Mouse (Mus musculus) urinary bladder, postnatal 4 days (tissue): Measurements from ENCODE around the gene Eri3.

Experiments
- DNase-seq, 2 experiments: peaks; one replicate each; pipeline ENCODE4 v3.0.0; 2021 to 2022; ENCODE audit warnings: low spot score in 2 of 2

Eri3 gene

DNA sequence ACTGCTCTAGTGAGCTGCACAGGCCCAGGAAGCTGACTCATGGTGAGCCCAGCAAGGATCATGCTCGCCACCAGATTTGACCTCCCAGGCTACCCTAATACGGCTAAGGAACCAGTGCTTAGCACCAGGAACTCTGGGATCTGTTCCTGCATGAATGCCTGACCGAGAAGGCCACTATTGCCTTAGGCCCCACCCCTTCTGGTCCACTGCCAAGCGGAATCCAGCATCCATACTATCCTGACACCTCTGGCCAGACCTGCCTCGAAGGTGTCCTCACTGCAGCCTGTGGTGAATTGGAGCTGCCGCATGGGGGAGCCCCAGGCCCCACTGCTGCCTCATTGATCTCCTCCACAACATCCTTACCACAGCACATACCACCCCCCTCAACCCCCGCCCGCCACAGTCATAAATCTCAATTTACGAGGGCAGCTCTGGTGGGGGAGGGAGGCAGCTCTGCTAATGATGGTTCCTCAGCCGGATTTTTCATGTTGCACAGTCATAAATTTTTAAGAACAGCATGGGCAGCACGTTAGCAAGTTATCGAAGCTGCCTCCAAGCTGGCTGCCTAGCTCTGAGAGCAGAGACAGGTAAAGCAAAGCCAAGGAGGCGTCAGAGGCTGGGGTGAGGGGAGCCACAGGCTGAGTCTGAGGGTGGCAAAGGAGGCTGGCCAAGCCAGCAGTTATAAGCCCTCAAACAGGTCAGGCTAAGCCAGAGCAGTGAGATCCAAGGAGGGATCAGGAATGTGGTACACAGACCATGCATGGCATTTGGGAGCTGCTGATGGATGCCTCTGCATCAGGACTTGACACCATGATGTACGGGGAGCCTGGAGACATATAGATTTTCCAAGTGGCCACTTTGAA is 108.6 kb downstream of the Eri3 start:
- DNase-seq: peak; percentile 54 to 77

DNA sequence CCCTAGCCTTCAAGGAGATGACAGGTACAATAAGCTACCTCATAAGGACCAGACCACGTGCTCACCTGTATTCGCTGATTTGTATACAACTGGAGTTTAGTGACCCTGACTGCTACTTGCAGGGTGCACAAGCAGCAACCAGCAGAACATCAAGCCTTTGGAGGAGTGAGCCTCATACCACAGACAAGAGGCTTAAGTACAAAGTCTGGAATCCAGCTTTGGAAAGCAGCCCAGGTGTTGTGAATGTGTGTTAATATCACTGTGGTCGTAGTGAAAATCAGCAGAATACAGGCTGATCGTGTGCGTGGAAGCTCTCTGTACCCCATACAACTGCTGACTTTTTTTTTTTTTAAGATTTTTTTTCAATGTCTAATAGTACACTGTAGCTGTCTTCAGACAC is 109.8 kb downstream of the Eri3 start:
- no peak for DNase-seq

DNA sequence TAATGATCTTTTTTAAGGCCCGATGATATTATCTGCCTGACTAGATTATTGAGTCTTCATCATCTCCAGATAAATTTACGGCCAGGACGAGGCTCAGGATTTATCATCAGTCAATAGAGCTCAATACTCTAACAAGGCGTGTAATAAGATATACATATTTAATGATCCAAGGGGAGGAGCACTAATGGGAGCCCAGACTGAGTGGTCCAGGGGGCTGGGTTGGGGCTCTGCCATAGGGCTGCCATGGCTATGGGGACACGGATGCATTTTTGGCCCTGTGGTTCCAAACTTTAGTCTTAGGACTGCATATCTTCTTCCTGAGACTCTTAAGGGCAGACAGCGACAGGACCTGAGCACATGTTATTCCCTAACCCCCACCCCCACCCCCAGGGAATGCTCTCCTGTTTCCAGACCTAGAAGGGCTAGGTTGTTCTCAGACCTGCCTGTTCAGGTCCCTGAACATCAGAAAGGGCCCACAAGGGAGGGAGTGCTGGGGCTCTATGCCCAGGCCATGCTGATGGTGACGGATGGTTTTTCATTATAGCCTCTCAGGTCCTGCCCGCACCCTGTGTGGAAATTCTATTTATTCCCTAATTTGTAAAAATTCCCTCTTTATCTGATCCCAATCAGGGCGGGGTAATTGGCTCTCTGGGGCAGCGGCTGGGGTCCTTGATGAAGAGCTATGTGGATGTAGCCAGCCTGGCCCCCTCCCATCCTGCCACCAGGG is 114.4 kb downstream of the Eri3 start:
- DNase-seq: no peak

DNA sequence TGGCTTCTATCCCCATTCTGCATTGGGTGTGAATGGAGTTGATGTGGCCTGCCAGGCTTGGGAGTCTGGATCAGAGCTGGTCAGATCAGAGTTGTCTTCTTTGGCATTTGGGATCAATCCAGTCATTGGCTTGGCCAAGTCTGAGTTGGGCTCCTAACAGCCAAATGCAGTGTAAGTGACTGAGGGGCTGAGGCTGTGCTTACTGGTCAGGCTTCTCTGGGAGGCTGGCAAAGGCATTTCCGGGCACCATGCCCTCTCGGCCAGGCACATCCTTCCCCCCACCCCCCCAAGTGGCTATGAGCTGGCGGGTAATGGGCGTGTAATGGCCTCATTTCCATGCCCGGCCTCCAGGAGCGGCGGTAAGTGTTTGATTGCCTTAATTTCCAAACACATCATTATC is 115.4 kb downstream of the Eri3 start:
- no peak for DNase-seq

DNA sequence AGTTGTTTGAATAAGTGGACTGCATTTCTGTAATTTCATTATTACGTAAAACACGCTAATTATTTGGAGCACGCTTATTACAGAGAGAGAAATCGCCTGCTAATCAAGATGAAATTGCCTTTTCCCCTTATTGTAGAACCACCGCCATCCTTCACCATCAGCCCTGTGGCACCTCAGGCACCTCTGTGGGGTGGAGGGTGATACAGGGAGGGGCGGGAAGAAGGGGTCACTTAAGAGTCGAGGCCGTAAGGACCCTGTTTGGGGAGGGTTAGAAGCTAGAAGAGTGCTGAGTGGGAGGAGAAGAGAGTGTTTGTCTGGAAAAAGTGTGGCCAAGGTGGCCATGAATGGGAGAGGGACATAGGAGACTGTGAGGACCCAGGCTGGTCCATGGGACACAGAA is 115.9 kb downstream of the Eri3 start:
- DNase-seq: no peak

DNA sequence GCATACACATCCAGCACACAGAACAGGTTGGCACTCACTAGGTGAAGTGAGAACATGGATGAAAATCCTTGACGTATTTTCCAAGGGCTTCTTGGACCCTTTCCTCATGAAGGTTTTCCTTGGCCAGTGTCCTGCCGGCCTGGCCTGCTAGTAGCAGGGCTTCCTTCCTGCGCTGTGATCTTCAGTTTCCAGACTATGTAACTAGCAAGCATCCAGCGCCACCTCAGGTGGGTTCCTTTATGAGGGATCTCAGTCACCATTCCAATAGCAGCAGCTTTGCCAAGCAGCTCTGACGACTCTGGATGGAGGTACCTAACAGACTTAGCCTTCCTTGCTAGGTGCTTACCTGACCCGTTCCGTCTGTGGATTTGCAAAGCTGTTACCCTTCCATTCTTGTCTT is 119.7 kb downstream of the Eri3 start:
- DNase-seq: no peak

DNA sequence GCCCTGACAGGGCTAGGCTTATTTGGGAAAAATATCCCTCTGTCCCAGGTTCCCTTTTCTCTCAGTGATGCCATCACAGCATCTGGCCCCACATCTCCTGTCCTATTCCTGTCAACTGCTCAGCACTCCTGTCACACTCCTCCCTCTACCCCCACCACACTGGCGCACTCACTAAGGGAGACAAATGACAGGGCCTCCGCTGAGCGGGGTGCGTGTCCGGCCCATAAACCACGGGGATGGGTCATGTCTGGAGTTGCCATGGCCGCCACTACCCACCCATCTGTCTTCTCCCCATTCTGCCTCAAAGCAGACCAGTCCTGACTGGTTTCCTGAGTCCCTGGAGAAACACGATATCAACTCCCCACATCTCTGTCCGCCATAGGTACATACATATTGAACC is 121.9 kb downstream of the Eri3 start:
- DNase-seq: no peak

DNA sequence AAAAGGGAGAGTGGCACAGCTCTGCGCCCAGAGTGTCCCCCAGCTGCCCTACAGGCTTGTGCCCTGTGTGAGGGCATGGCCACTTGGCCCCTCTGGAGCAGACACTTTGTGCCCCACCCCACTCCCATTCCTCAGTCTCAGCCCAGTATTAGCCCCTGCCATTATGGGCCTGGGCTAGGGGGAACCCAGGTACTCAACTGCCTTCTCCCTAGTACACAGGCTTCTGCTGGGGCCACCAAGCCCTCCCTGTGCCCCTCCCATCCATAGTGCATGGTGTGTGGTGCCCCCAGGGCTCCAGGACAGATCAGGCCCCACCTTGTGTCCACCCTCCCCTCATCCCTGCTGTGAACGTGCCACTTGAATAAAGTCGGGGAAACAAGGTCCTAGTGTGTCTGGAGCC is 123.7 kb downstream of the Eri3 start:
- DNase-seq: no peak

DNA sequence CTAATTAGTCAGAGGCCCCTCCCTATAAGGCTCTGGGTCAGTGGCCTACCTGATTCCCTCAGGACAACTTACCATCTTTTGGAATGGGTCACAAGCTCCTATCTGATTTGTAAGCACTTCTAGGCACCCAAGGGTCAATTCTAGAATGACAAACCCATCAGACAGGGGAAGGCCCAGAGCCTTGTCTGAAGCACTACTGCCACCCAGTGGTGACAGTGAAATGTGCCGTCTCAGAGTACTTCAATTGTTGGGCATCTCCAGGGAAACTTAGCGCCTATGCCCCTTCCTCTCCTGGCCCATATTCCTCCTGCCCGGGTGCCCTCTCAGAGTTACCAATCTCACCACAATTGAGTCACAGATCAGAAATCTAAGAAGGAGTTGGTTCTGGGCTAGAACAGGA is 126.7 kb downstream of the Eri3 start:
- peak; percentile 50 to 83 for DNase-seq

DNA sequence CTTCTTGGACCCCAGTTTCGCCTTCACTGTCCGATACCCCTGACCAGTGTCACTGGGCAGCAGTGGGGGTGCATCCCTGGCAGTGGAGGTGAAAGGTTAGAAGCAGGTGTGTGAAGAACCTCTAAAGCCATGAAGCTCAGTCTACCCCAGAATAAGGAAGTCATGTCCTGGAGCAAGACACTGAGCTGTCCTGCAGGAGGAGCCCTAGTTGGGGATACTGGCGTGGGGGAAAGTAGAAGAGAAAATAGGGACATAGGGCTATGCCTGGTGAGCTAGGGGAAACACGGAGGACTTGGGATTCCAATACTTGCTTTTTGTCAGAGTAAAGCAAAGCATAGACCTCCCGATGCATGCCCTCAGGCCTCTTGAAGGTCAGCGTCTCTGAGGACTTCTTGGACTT is 130.8 kb downstream of the Eri3 start:
- no peak for DNase-seq

DNA sequence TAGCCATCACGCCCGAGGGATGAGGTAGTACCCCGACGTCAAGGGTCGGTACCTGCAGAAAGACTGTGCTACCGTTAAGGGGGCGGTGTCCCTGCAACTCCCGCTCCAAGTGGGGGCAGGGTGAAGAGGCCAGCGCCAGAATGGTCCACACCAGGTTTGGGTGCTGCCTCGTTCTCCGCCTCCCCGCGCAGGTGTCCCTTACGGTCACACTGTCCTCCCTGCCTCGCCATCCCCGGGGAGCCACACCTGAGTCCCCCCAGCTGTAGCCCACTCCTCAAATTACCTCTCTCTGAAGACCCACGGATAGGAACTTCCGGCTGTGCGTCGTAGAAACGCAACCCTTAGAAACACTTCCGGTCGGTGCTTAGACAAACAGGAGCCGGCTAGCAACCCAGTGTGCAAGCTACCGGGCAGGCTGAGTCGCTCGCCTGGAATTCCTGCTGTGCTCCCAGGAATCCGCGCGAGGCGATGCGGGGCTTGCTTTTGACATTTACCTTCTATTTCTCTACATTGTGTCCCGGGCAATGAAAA is 131.8 kb downstream of the Eri3 start, which contains the start of gene Dmap1:
Gene Dmap1, minus strand, starts transcription at position 343 of the 531 bp plus-strand sequence.
- peak; percentile 75 to 82 for DNase-seq

DNA sequence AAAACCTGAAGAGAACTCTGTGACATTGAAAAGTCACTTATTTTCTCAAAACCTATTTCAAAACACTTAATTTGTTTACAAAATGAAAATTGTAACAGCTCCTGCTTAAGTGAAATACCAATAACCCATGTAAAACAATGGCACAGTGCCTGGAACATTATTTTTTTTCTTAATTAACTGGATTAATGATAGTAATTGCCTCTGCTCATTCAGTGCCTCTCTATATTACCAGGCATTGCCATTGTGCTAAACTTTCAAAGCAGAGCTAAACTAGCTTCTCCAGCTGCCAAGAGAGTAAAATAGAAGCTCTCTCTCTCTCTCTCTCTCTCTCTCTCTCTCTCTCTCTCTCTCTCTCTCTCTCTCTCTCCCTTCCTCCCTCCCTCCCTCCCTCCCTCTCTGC is 132.3 kb downstream of the Eri3 start:
- no peak for DNase-seq

DNA sequence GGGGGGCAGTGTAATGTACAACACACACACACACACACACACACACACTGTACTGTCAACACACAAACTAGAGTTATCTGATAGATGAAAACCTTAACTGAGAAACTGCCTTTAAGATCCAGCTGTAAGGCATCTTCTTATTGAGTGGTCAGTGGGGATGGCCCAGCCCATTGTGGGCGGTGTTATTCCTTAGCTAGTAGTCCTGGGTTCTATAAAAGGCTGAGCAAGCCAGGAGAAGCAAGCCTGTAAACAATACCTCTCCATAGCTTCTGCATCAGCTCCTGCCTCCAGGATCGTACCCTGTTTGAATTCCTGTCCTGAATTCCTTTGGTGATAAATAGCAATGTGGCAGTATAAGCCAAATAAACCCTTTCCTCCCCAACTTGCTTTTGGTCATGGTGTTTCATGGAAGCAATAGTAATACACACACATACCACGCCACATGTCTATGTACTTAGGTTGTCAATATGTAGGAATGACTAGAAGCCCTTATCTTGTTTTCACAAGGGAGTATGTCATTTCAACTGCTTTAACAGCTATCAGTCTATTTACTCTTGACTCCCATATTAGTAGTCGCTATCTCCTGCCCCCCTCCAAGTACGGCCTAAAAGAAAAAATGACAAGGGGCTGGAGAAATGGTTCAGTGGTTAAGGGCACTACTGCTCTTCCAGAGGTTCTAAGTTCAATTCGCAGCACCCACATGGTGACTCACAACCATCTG is 133.0 kb downstream of the Eri3 start:
- DNase-seq: peak in 1 of 2 experiments; percentile 46

DNA sequence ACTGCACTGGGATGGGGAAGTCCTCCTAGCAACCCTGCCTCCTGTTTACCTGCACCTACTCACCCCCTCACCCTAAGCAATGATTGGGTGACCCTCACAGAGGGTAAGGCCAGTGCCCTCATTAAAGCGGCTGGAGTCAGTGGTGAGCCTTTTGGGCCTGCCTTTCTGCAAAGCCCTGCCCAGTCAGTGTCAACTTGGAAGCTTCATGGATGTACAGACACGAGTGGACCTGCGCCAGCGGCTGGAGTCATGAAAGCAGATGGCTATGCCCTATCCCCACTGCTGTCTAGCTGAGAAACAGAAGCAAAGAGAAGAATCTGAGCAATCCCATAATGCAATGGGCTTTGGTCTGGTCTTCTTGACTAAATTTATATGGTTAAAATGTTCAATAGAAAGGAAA is 136.2 kb downstream of the Eri3 start:
- peak in 1 of 2 experiments; percentile 53 for DNase-seq

DNA sequence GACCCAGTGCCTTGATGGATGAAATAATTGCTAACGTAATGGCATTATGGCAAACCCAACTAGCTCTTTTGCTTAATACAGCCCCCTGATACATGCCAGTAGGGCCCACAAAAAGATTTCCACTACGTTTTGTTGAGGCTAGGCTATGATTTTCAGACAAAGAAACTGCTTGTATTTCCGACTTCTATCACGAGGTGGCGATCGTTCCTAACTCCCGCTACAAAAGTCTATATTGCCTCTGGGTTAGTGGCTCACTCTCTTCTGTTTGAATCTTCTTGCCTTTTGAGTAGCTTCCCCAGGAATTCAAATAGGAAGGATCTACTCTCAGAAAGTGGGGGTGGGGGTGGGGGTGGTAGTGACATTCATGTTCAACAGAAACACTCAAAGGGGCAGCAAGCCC is 155.2 kb downstream of the Eri3 start:
- no peak for DNase-seq

DNA sequence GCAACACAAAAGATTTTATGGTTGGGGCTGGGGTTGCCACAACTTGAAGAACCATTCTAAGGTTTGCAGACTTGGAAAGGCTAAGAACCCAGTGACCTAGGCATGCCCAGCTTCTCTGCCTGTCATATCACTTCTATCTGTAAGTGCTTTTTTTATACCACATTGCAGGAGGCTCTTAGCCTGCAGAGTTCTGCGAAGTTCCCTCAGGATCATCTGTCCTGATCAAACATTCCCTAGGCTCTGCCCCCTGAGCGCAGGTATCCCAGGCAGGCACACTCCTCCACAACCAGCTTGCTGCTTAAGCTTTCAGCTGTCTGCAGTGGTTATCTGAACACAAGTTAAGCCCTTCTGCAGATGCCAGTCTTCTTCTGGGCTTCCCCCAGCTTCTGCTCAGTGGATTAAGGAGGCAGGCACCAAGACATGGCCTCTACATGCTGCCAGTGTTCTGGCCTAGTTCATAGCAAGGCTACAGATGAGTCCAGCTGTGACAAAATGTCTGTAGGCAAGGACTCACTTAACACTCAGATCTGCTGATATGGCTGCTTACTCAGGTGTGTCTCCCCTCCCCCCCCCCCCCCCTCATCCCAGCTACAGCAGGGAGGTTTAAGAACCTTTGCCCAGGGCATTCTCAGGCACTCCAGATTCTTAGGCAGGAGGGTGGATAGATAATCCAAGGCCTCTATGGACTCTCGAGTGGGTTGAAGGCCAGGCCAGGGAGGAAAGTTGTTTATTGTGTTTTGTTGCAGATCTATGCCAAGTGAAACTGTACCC is 158.8 kb downstream of the Eri3 start:
- DNase-seq: no peak

DNA sequence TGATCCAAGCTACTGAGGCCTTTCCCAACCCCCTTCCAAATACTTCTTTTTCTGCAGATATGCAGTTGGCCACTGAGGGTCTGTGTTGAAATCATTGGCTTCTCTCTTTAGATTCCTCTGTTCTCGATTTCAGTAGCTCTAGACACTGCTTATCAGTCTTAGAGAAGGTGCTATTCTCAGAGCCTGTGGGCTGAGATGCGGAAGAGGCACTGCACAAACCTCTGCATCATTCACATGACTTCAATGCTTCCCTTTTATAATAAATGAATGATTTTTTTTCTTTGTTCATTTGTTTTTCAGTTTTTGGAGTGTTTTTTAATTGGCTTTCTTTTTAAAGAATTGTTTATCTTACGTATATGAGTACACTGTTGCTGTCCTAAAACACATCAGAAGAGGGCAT is 162.1 kb downstream of the Eri3 start:
- DNase-seq: no peak

DNA sequence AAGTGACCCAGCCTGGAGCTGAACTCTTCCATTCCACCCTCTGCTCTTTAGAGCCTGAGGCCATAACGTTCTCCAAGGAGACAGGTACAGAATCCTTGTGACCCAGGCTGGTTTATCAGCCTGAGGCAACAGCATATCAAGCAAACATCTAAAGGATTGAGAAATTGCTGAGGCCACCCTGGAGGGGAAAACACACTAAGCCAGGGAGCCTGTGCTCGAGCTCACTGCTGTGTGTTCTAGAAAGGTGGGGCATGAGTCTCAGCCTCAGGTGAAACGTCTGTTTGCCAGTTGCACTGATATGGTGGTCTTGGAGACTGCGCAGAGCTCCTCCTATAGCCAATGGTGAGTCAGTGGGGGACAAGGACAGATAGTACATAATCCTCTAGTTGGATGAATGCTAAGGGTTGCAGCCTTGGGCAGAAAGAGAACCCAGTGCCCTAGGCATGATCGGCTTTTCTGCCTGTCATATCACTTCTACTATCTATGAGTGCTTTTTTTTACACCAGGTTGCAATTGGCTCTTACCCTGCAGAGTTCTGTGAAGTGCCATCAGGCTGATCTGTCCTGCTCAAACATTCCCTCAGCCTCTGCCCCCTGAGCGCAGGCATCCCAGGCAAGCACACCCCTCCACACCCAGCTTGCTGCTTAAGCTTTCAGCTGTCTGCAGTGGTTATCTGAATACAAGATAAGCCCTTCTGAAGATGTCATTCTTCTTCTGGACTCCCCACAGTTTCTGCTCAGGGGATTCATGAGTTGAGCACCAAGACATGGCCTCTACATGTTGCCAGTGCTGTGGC is 163.3 kb downstream of the Eri3 start:
- no peak for DNase-seq
